Mouse (Mus musculus): ENCODE data around the gene Kcnh2. TPM values are rescaled to one million over a fixed set of nuclear protein-coding genes. Genes with fewer than 3 reads are reported as not detected.
A peak's percentile ranks its signal among the peaks of the same experiment; 100 is the strongest.
"Not testable (repeated sequence)": the region's sequence is repeated elsewhere in the genome, so short reads cannot be mapped to it uniquely, and the experiment has no call there.

The Kcnh2 gene
- total RNA-seq (2017): 2.6 and 4.8 TPM in 2 replicates

DNA sequence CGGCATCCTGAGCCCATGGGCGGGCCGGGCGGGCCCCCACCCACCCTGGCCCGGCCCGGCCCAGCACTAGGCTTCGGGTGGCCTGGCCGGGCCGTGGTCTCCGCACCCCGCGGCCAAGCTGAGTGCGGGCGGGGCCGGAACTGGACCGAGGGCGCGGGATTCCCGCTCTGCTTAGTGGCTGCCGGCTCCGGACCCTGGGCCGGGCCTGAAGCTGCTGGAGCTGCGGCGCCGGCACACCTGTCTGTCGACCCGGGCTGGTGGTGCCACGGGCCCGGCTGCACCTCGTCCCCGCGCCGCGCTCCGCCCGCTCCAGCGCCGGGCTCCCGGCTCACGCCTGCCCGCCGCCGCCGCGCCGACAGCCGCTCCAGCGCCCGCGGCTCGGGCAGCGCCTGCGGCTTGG is at the start of gene Kcnh2:
Gene Kcnh2 (minus strand): TSS at position 327 of the 400 bp plus-strand sequence.
- ATAC-seq (replicated peaks in 1 of 2; ENCODE audit: insufficient read depth in 1 of 2, low FRiP score in 2 of 2, low TSS enrichment in 1 of 2, low read depth in 1 of 2, poor library complexity in 2 of 2, severe bottlenecking in 2 of 2): no peak

- no peak for ATAC-seq (replicated peaks in 1 of 2; ENCODE audit: insufficient read depth in 1 of 2, low FRiP score in 2 of 2, low TSS enrichment in 1 of 2, low read depth in 1 of 2, poor library complexity in 2 of 2, severe bottlenecking in 2 of 2)
These were observed 49.0 kb upstream of the Kcnh2 start for GRCm38 (mm10) chr5:24400362-24400761.

GRCm38 (mm10) chr5:24399686-24400085 is 48.3 kb upstream of the Kcnh2 start:
- ATAC-seq (replicated peaks in 1 of 2; ENCODE audit: insufficient read depth in 1 of 2, low FRiP score in 2 of 2, low TSS enrichment in 1 of 2, low read depth in 1 of 2, poor library complexity in 2 of 2, severe bottlenecking in 2 of 2): no peak

DNA sequence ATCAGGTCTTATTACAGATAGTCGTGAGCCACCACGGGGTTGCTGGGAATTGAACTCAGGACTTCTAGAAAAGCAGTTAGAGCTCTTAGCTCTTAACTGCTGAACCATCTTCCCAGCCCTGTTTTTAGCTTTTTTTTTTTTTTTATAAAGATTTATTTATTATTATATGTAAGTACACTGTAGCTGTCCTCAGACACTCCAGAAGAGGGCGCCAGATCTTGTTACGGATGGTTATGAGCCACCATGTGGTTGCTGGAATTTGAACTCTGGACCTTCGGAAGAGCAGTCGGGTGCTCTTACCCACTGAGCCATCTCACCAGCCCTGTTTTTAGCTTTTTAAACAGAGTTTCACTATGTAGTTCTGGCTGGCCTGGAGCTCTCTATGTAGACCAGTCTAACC is 44.9 kb upstream of the Kcnh2 start:
- ATAC-seq (replicated peaks in 1 of 2; ENCODE audit: insufficient read depth in 1 of 2, low FRiP score in 2 of 2, low TSS enrichment in 1 of 2, low read depth in 1 of 2, poor library complexity in 2 of 2, severe bottlenecking in 2 of 2): not testable (repeated sequence)

GRCm38 (mm10) chr5:24394165-24394894 is 42.9 kb upstream of the Kcnh2 start:
- ATAC-seq (replicated peaks in 1 of 2; ENCODE audit: insufficient read depth in 1 of 2, low FRiP score in 2 of 2, low TSS enrichment in 1 of 2, low read depth in 1 of 2, poor library complexity in 2 of 2, severe bottlenecking in 2 of 2): peak; percentile 97

DNA sequence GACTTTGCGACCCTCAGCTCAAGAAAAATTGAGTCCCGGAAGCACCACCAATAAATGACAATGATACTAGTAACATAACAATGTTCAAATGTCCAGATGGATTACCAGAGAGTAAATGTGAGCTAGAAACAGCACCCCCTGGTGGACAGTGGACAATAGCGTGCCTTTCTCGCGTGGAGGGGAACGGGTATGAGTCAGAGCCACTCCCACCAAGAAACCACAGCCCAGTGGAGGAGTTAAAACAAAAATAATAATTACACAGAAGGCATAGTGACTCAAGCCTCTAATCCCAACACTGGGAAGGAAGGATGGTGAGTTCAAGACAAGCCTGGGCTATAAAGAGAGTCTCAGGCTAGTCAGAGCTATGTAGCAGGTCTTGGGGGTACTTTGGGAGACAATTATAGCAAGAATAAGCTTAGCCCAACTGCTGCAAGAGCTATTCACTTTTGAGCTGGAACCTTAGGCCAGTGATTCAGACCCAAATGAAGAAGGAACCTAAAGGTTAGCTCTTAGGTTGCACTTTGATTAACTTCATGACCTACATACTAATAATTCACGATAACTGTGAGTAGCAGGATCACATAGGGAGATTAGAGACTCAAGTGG is 42.1 kb upstream of the Kcnh2 start, which contains the start of gene Abcb8:
Gene Abcb8 (plus strand): TSS at position 272 of the 606 bp plus-strand sequence.
- ATAC-seq (replicated peaks in 1 of 2; ENCODE audit: insufficient read depth in 1 of 2, low FRiP score in 2 of 2, low TSS enrichment in 1 of 2, low read depth in 1 of 2, poor library complexity in 2 of 2, severe bottlenecking in 2 of 2): peak; percentile 61 to 70

- no peak for ATAC-seq (replicated peaks in 1 of 2; ENCODE audit: insufficient read depth in 1 of 2, low FRiP score in 2 of 2, low TSS enrichment in 1 of 2, low read depth in 1 of 2, poor library complexity in 2 of 2, severe bottlenecking in 2 of 2)
These were observed 41.3 kb upstream of the Kcnh2 start for GRCm38 (mm10) chr5:24392724-24393123.

GRCm38 (mm10) chr5:24391864-24392263 is 40.5 kb upstream of the Kcnh2 start, which contains the start of gene Atg9b:
Gene Atg9b, minus strand, starts transcription at chr5:24392143.
- ATAC-seq (replicated peaks in 1 of 2; ENCODE audit: insufficient read depth in 1 of 2, low FRiP score in 2 of 2, low TSS enrichment in 1 of 2, low read depth in 1 of 2, poor library complexity in 2 of 2, severe bottlenecking in 2 of 2): no peak

GRCm38 (mm10) chr5:24389658-24390020 is 38.2 kb upstream of the Kcnh2 start:
- ATAC-seq (replicated peaks in 1 of 2; ENCODE audit: insufficient read depth in 1 of 2, low FRiP score in 2 of 2, low TSS enrichment in 1 of 2, low read depth in 1 of 2, poor library complexity in 2 of 2, severe bottlenecking in 2 of 2): no peak

GRCm38 (mm10) chr5:24389011-24389657 is 37.7 kb upstream of the Kcnh2 start:
- no peak for ATAC-seq (replicated peaks in 1 of 2; ENCODE audit: insufficient read depth in 1 of 2, low FRiP score in 2 of 2, low TSS enrichment in 1 of 2, low read depth in 1 of 2, poor library complexity in 2 of 2, severe bottlenecking in 2 of 2)

DNA sequence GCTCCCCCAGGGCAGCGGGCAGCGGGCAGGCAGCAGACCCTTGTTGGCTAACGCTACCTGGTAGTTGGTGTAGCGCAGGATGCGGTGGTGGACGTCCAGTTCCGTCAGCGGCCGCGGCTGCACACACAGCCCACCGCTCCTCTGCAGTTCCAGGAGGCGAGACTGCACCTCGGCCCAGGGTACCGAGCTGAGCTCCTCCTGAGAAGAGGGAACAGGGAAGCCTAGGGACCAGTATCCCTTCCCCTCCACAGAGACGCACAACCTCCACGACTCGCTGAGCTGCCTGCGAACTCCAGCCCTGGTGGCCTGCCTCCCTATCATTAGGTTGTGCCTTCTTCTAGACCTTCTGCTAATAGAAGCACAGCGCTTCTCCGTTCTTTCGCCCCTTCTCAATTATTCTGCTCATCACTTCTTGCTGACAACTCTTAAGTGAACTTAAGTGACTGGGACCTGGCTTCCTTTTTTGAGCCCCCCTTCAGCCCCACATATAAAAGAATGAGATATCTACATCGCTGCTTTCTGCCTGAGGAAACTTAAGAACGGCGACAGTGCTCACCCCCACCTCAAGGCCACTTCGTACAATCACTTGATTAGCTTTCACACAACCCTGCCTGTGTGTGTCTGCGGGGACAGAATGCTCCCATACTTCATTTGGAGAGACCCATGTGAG is 37.0 kb upstream of the Kcnh2 start:
- no peak for ATAC-seq (replicated peaks in 1 of 2; ENCODE audit: insufficient read depth in 1 of 2, low FRiP score in 2 of 2, low TSS enrichment in 1 of 2, low read depth in 1 of 2, poor library complexity in 2 of 2, severe bottlenecking in 2 of 2)

GRCm38 (mm10) chr5:24387264-24388241 is 36.1 kb upstream of the Kcnh2 start:
- ATAC-seq (replicated peaks in 1 of 2; ENCODE audit: insufficient read depth in 1 of 2, low FRiP score in 2 of 2, low TSS enrichment in 1 of 2, low read depth in 1 of 2, poor library complexity in 2 of 2, severe bottlenecking in 2 of 2): no peak

DNA sequence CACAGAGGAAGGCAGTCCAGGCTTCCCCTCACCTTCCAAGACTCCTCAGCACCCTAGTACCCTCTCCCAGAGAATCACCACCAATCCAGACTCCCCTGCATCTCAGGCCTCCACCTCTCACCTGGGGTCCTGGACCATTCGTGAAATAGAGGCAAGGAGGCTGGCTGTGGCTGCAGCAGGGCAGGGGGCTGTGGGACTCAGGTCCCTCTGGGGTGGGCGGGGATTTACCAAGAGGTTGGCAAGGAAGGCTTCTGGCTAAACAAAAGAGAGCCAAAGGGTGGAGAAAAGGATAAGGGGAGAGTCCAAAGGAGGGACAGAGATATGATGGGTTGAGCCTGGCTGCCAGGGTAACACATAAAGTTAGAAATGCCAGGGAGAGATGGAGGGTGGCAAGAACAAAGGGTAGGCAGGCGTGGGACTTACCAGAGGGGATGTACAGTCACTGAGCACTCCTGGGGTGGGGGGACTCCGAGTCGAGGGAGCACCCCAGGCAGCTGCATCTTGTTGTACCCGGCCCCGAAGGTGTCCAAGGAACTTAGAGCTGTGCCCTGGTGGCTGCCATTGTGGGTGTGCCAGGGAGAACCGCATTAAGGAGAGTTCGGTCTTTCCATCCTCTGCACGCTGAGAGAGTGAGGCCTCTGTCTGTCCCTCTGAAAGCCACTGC is 34.6 kb upstream of the Kcnh2 start:
- ATAC-seq (replicated peaks in 1 of 2; ENCODE audit: insufficient read depth in 1 of 2, low FRiP score in 2 of 2, low TSS enrichment in 1 of 2, low read depth in 1 of 2, poor library complexity in 2 of 2, severe bottlenecking in 2 of 2): no peak

- no peak for ATAC-seq (replicated peaks in 1 of 2; ENCODE audit: insufficient read depth in 1 of 2, low FRiP score in 2 of 2, low TSS enrichment in 1 of 2, low read depth in 1 of 2, poor library complexity in 2 of 2, severe bottlenecking in 2 of 2)
These were observed 34.0 kb upstream of the Kcnh2 start for GRCm38 (mm10) chr5:24385374-24385773.

DNA sequence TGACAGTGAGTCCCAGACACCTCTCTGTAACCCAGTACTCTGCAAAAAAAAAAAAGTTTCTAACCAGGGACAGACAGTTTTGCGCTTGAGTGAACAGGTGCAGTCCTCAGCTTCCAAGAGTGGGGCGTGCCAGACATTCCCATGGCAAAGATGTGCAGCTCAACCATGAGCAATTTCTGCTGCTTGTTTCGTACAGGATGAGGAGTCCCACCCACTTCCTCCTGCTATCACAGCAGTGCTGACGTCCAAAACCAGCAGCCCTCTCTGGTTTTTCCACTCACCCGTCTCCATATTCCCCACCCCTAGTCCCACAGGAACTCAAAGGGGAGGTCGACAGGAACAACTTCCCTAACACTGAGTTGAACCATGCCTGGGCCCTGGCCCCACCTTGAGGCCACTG is 33.0 kb upstream of the Kcnh2 start:
- ATAC-seq (replicated peaks in 1 of 2; ENCODE audit: insufficient read depth in 1 of 2, low FRiP score in 2 of 2, low TSS enrichment in 1 of 2, low read depth in 1 of 2, poor library complexity in 2 of 2, severe bottlenecking in 2 of 2): peak; percentile 33 to 52; a peak in 3 of 4 replicates

DNA sequence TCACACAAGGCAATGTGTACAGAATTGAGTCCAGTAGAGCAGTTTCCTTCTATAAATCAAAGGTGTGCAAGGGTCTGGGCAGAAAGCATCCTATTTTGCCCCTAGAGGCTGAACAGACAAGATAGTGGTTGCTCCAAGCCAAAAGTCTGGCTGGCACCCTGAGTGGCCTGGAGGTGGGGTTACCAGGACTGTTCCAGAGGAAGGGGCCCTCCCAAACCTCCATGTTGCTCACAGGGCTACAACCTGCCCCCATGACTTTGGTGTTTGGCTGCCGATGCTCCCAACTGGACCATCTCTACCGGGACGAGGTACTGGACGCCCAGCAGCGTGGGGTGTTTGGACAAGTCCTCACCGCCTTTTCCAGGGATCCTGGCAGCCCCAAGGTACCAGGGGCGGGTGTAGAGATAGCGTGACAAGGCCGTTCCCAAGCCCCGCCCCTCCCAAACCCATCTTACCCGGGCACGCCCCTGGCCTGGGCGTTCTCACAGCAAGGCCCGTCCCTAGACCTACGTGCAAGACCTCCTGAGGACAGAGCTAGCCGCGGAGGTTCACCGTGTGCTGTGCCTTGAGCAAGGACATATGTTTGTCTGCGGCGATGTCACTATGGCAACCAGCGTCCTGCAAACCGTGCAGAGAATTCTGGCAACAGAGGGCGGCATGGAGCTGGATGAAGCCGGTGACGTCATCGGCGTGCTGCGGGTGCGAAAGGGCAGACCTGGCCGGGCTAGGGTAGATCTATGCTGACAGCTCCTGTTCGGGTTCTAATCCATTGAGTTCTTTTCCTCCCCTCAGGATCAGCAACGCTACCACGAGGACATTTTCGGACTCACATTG is 31.8 kb upstream of the Kcnh2 start:
- ATAC-seq (replicated peaks in 1 of 2; ENCODE audit: insufficient read depth in 1 of 2, low FRiP score in 2 of 2, low TSS enrichment in 1 of 2, low read depth in 1 of 2, poor library complexity in 2 of 2, severe bottlenecking in 2 of 2): peak; percentile 80 to 81
